Mouse (Mus musculus): ENCODE measurements at regions not wholly inside any gene's neighbourhood (a gene's known extent, or its start where the extent isn't known, plus 50 kb on each side); places are given as distances from the start of the nearest gene placed in this dataset.

DNA sequence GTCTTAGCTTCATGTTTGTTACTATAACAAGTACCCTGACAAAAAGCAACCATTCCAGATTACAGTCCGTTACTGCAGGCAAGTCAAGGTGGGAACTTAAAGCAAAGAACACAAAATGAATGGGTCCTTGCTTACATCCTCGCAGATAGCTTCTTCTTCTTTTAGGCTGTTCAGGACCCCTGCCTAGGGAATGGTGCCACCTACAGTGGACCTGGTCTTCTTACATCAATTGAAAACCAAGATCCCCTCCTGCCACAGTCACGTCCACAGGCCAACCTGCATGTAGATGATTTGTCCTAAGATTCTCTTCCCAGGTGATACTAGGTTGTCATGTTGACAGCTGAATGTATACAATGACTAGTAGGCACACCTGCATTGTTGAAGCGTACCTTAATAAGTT lies 222.9 kb upstream of the Daam1 start:
- ATAC-seq (replicated peaks; ENCODE audit: low FRiP score, poor library complexity, severe bottlenecking), result no peak

DNA sequence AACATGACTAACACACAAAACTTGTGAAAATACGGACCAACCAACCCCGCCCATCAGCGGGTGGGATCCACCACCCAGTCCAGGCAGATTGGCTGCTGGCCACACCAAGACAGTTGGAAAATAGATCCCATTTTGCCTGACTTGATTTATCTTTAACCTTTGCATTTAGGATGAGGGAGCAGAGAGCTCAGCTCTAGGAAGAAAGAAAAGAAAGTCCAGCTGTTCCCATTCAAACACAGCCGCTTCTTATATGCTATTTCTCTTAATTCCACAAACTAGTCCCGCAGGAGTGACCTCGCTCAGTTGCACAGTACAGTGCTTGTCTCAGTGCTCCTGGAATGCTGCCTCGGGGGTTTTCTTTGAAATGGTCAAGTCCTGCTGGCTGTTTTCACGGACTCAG lies 217.6 kb upstream of the Daam1 start:
- ATAC-seq (replicated peaks; ENCODE audit: low FRiP score, poor library complexity, severe bottlenecking), result no peak

- no peak for ATAC-seq (replicated peaks; ENCODE audit: low FRiP score, poor library complexity, severe bottlenecking)
Measured at GRCm38 (mm10) chr12:71614945-71615344, 215.9 kb upstream of the Daam1 start.

DNA sequence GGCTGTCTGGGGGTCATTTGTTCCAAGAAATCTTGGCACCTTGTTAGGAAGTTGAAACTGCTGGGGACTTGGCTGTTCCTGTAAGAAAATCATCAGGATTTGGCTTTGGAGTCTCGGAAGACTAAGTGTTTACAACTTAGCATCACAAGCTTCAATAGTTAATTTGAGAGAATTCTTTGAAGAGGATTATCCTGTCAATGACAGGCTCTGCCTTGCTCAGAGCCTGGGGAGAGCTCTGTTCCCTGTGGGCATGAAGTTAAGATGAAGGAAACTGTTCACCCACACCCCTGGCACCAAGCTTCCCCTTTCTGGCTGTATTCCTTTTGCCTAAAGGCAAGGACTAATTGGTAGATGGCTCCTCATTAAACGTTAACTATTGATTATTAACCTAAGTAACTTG lies 215.5 kb upstream of the Daam1 start:
- no peak for ATAC-seq (replicated peaks; ENCODE audit: low FRiP score, poor library complexity, severe bottlenecking)

DNA sequence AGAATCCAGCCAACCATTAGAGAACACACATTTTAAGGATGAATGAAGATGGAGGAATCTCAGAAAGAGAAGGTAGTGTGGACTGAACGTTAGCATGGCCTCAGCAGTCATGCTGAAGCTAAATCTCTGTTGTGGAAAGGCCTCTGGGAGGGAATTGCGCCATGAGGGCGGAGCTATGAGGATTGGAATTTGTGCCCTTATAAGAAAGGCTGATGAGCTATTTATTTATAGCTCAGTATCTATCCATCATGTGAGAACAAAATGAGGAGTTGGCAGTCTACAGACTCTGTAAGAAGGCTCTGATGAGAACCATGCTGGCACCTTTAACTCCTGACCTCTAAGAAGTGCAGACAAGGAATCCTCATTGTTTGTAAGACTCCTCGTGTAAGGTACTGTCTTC lies 214.8 kb upstream of the Daam1 start:
- no peak for ATAC-seq (replicated peaks; ENCODE audit: low FRiP score, poor library complexity, severe bottlenecking)

GRCm38 (mm10) chr12:71618466-71618865 lies 212.4 kb upstream of the Daam1 start:
- no peak for ATAC-seq (replicated peaks; ENCODE audit: low FRiP score, poor library complexity, severe bottlenecking)

DNA sequence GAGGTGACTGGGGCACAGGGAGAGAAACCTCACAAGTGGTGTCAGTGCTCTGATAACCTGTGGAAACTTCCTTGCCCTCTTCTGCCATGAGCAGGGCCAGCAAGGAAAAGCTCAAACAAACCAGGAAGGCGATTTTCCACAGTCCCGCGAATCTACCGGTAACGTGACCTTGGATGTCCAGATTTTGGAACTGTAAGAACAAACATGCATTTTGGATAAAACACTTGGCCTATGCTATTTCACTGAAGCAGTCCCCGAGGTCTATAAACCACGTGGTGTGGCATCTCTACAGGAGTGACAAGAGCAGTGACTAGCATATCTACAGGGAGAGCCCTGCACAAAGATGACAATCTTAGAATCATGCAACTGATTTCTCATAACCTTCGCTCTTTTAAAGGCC lies 211.9 kb upstream of the Daam1 start:
- no peak for ATAC-seq (replicated peaks; ENCODE audit: low FRiP score, poor library complexity, severe bottlenecking)

GRCm38 (mm10) chr12:71619561-71619960 lies 211.3 kb upstream of the Daam1 start:
- no peak for ATAC-seq (replicated peaks; ENCODE audit: low FRiP score, poor library complexity, severe bottlenecking)

- no peak for ATAC-seq (replicated peaks; ENCODE audit: low FRiP score, poor library complexity, severe bottlenecking)
Measured at GRCm38 (mm10) chr12:71621542-71621941, 209.3 kb upstream of the Daam1 start.

DNA sequence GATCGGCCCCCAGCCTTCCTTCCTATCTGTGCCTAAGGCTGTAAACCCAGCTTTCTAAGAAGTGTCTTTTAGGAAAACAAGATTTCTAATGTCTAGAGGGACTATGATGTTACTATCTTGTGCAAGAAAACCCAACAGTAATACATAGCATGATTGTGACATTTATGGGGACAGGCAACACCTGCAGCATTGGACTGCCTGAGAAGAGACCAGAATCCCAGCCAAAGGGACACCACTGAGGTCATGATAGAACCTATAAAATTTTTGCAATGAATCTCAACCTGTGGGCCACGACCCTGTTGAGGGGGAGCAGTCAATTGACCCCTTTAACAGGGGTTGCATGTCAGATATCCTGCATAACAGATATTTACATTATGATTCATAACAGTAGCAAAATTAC lies 208.1 kb upstream of the Daam1 start:
- ATAC-seq (replicated peaks; ENCODE audit: low FRiP score, poor library complexity, severe bottlenecking), result no peak

- ATAC-seq (replicated peaks; ENCODE audit: low FRiP score, poor library complexity, severe bottlenecking), result no peak
Measured at GRCm38 (mm10) chr12:71623271-71623670, 207.6 kb upstream of the Daam1 start.

- no peak for ATAC-seq (replicated peaks; ENCODE audit: low FRiP score, poor library complexity, severe bottlenecking)
Measured at GRCm38 (mm10) chr12:71624076-71624475, 206.8 kb upstream of the Daam1 start.

GRCm38 (mm10) chr12:71624676-71625075 lies 206.2 kb upstream of the Daam1 start:
- no peak for ATAC-seq (replicated peaks; ENCODE audit: low FRiP score, poor library complexity, severe bottlenecking)

- ATAC-seq (replicated peaks; ENCODE audit: low FRiP score, poor library complexity, severe bottlenecking), result no peak
Measured at GRCm38 (mm10) chr12:71625115-71625514, 205.8 kb upstream of the Daam1 start.

DNA sequence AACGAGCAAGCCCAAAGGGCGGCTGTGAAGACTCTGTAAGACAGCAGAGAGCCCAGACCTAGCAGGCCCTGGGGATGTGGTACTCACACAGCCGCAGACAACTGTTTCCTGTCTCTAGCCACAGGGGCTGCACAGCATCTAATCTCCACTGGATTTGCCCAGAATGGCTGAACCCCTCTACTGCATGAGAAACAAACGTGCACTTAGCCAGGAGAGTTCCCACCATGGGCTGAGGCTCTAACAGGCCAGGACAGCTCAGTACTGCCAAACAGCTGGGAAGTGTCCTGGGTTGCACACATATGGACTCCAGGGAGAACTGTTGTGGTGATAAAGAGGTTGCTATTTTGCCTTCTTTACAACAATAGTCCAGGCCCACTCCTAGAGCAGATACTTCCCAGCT lies 204.1 kb upstream of the Daam1 start:
- ATAC-seq (replicated peaks; ENCODE audit: low FRiP score, poor library complexity, severe bottlenecking), result no peak

DNA sequence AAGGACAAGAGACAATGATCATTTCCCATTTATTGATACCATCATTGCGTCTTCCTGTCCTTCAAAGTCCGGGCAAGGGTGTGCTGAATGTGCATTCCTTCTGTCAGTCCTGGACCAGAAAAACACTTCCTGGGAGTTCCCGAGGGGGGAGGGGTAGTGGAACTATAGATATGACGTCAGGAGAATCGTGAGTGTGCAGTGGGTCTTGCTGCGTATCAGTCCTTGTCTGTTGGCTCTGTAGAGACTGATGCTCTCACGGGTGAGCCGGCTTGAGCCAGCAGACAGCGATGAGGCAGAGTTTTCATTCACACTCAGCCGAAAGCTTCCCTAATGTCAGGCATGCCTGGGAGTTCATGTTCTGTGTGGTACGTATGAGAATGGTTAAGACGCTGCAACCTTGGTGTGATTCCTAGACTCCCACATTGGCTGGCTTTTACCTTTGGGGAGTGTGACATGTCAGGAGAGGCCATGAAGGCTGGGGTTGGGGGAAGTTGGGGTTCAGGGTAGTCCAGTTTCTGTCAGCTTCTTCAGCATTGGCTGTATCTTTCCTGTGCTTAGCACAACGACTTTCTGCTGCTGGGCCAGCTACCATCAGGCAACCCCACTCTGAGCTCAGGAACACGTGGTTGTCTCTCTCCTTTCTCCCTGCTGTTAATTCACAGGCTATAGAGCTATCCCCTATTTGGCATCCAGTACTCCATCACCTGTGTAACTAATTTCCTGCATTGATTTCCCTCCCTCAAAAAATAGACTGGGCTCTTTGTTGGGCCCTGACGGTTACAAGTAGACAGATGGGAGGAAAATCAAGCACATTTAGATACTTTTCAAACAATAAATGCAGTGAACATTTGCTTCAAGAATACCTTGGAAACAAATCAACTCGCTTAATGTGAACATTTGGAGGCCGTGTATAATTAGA lies 203.2 kb upstream of the Daam1 start:
- no peak for ATAC-seq (replicated peaks; ENCODE audit: low FRiP score, poor library complexity, severe bottlenecking)

GRCm38 (mm10) chr12:71628340-71628738 lies 202.5 kb upstream of the Daam1 start:
- ATAC-seq (replicated peaks; ENCODE audit: low FRiP score, poor library complexity, severe bottlenecking), result no peak

GRCm38 (mm10) chr12:71628796-71629195 lies 202.1 kb upstream of the Daam1 start:
- no peak for ATAC-seq (replicated peaks; ENCODE audit: low FRiP score, poor library complexity, severe bottlenecking)

DNA sequence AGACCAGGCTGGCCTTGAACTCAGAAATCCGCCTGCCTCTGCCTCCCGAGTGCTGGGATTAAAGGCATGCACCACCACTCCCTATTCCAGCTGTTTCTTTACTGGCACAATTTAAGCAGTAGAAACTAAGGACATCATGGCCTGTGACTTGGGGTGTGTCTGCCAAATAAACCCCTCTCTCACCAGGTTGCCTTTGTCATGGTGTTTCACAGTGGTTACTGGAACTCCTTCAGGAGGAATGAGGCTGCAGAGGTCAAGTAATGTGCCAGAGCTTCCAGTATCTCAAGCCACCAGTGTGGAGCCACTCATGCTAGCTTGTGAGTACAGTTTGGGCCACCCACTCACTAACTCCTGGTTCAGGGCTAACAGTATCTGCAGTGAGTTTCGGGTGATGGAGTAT lies 200.5 kb upstream of the Daam1 start:
- no peak for ATAC-seq (replicated peaks; ENCODE audit: low FRiP score, poor library complexity, severe bottlenecking)

DNA sequence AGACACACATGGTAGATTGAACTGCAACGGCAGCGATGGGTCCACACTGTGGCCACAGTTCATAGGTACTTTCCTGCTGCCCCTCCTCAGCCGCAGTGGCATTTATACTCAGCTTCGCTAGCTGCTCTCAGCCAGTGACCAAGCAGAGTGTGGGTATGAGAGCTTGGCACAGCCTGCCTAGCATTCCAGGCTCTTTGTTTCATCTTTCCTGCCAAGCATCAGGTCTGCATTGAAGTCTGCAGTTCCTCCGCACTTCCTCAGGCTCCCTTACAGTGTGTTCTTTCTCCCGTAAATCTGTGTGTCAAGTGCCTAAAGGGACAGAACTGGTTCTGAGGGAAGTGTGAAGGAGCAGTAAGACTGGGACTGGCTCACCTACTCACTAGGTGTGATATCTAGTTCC lies 194.6 kb upstream of the Daam1 start:
- ATAC-seq (replicated peaks; ENCODE audit: low FRiP score, poor library complexity, severe bottlenecking), result no peak

- ATAC-seq (replicated peaks; ENCODE audit: low FRiP score, poor library complexity, severe bottlenecking), result no peak
Measured at GRCm38 (mm10) chr12:71637248-71637647, 193.6 kb upstream of the Daam1 start.

- ATAC-seq (replicated peaks; ENCODE audit: low FRiP score, poor library complexity, severe bottlenecking), result no peak
Measured at GRCm38 (mm10) chr12:71638246-71638645, 192.6 kb upstream of the Daam1 start.
